Mouse (Mus musculus) midbrain, embryonic 11.5 days (tissue): ENCODE measurements at regions not wholly inside any gene's neighbourhood (a gene's known extent, or its start where the extent isn't known, plus 50 kb on each side); places are given as distances from the start of the nearest gene placed in this dataset.

ENCODE experiments used
- ATAC-seq: fragments of 200-750 bp; cut with Nextera tagmentation; 2 replicates; pipeline ENCODE4 v1.8.0; 2017; ENCODE audit warnings: moderate TSS enrichment, moderate library complexity; ENCODE audit not compliant: low FRiP score
- DNase-seq: peaks from one replicate; pipeline ENCODE4 v3.0.0; 2015; ENCODE audit warnings: low spot score; ENCODE audit errors: missing footprints
- H3K27ac ChIP-seq: fragments of 300-500 bp; sonication (generic); 2 replicates; pipeline ENCODE4 v1.5.1; 2014; ENCODE audit warnings: low read depth, low read length
- H3K27me3 ChIP-seq: fragments of 300-500 bp; sonication (generic); 2 replicates; pipeline ENCODE4 v1.6.1; 2014; ENCODE audit warnings: mild to moderate bottlenecking, low read length, moderate library complexity, mixed read lengths; ENCODE audit not compliant: control insufficient read depth, insufficient read depth
- H3K36me3 ChIP-seq: fragments of 300-500 bp; sonication (generic); 2 replicates; pipeline ENCODE4 v1.6.1; 2014; ENCODE audit warnings: mild to moderate bottlenecking, low read length, moderate library complexity, mixed read lengths; ENCODE audit not compliant: control insufficient read depth, insufficient read depth
- H3K4me1 ChIP-seq: fragments of 300-500 bp; sonication (generic); 2 replicates; pipeline ENCODE4 v1.6.1; 2014; ENCODE audit warnings: low read length; ENCODE audit not compliant: control insufficient read depth, insufficient read depth
- H3K4me2 ChIP-seq: fragments of 300-500 bp; sonication (generic); 2 replicates; pipeline ENCODE4 v1.6.1; 2014; ENCODE audit warnings: mild to moderate bottlenecking, moderate library complexity
- H3K4me3 ChIP-seq: fragments of 300-500 bp; sonication (generic); 2 replicates; pipeline ENCODE4 v1.5.1; 2014; ENCODE audit warnings: low read depth, low read length
- H3K9ac ChIP-seq: fragments of 300-500 bp; sonication (generic); 2 replicates; pipeline ENCODE4 v1.6.1; 2014; ENCODE audit warnings: low read length
- H3K9me3 ChIP-seq: fragments of 300-500 bp; sonication (generic); 2 replicates; pipeline ENCODE4 v1.6.1; 2016; ENCODE audit warnings: low read length; ENCODE audit not compliant: control insufficient read depth
- WGBS: fragments of 180-500 bp; shearing (Covaris S2); extraction: QIAGEN DNeasy Blood & Tissue Kit; methylation state at CpG from one replicate; pipeline ENCODE4 v1.1.7; 2014; 5-methylcytosine and 5-hydroxymethylcytosine counted together
- microRNA counts: library from miRNA; unstranded; fragments of <30 nt; microRNA quantifications from one replicate; lab custom pipeline; 2015
- microRNA-seq: library from miRNA; unstranded; fragments of <30 nt; microRNA quantifications from one replicate; pipeline ENCODE4, GENCODE M21; 2017

GRCm38 (mm10) chr6:31333228-31333922 is 65.2 kb upstream of the Mkln1 start:
- 72% methylated on average over 16 of the region's 16 CpGs for WGBS

GRCm38 (mm10) chr6:31334086-31334485 is 64.4 kb upstream of the Mkln1 start:
- H3K4me3 ChIP-seq: no peak overlapping the region
- H3K9ac ChIP-seq: no peak overlapping the region
- no peak for ATAC-seq
- no peaks in the 10 kb centered on the region for H3K9me3 ChIP-seq
- no peak for DNase-seq
- H3K27ac ChIP-seq: no peak overlapping the region
- H3K4me2 ChIP-seq: no peak overlapping the region
- peaks cover 5% of the 10 kb centered on the region for H3K4me1 ChIP-seq
- H3K27me3 ChIP-seq: no peaks in the 10 kb centered on the region
- 83% methylated on average over 4 of the region's 4 CpGs for WGBS
- H3K36me3 ChIP-seq: no peaks in the 10 kb centered on the region

More at GRCm38 (mm10) chr6:31333228-31333922, 65.2 kb upstream of the Mkln1 start:
- Histone ChIP-seq H3K4me1 (peaks cover 5% of the 10 kb centered on the region), H3K4me2 (no peak overlapping the region), H3K27me3 (no peaks in the 10 kb centered on the region), H3K4me3 (no peak overlapping the region), H3K36me3 (no peaks in the 10 kb centered on the region), H3K9me3 (no peaks in the 10 kb centered on the region), H3K9ac (no peak overlapping the region), H3K27ac (no peak overlapping the region)
- ATAC-seq (no peak), DNase-seq (peak; percentile 80)

- no peaks in the 10 kb centered on the region for H3K36me3 ChIP-seq
- H3K27ac ChIP-seq: no peak overlapping the region
- H3K4me1 ChIP-seq: no peaks in the 10 kb centered on the region
- DNase-seq (no peak), ATAC-seq (no peak)
- H3K4me3 ChIP-seq: no peak overlapping the region
- H3K9me3 ChIP-seq: no peaks in the 10 kb centered on the region
- H3K27me3 ChIP-seq: no peaks in the 10 kb centered on the region
- 66% methylated on average over 13 of the region's 13 CpGs for WGBS
- H3K9ac ChIP-seq: no peak overlapping the region
- H3K4me2 ChIP-seq: no peak overlapping the region
These were observed 59.2 kb upstream of the Mkln1 start for GRCm38 (mm10) chr6:31339122-31339947.

- Histone ChIP-seq H3K4me2 (no peak overlapping the region), H3K27ac (no peak overlapping the region), H3K4me3 (no peak overlapping the region), H3K36me3 (no peaks in the 10 kb centered on the region), H3K4me1 (no peaks in the 10 kb centered on the region), H3K9ac (no peak overlapping the region), H3K9me3 (no peaks in the 10 kb centered on the region), H3K27me3 (no peaks in the 10 kb centered on the region)
- 52% methylated on average over 1 of the region's 1 CpGs for WGBS
- ATAC-seq (no peak), DNase-seq (no peak)
These were observed 58.6 kb upstream of the Mkln1 start for GRCm38 (mm10) chr6:31339948-31340250.

GRCm38 (mm10) chr6:31345366-31346084 is 53.0 kb upstream of the Mkln1 start:
- H3K27ac ChIP-seq: 0 out of 2 replicates have a peak overlapping the region, but pooled peaks have one; percentile 21
- WGBS: 36% methylated on average over 10 of the region's 10 CpGs

GRCm38 (mm10) chr6:31348333-31348732 is 50.2 kb upstream of the Mkln1 start:
- Histone ChIP-seq H3K4me1 (peaks cover 6% of the 10 kb centered on the region; the same call in 1 of the 2 replicates), H3K4me3 (no peak overlapping the region), H3K27ac (no peak overlapping the region), H3K9ac (no peak overlapping the region), H3K9me3 (no peaks in the 10 kb centered on the region), H3K27me3 (no peaks in the 10 kb centered on the region), H3K4me2 (no peak overlapping the region), H3K36me3 (no peaks in the 10 kb centered on the region)
- WGBS: 98% methylated on average over 4 of the region's 4 CpGs
- DNase-seq (no peak), ATAC-seq (no peak)

More at GRCm38 (mm10) chr6:31345366-31346084, 53.0 kb upstream of the Mkln1 start:
- peak; percentile 77; the same call in 1 of the 2 replicates for ATAC-seq
- Histone ChIP-seq H3K36me3 (no peaks in the 10 kb centered on the region), H3K27me3 (no peaks in the 10 kb centered on the region), H3K4me1 (peaks cover 6% of the 10 kb centered on the region; the same call in 1 of the 2 replicates), H3K4me3 (no peak overlapping the region), H3K9ac (no peak overlapping the region), H3K4me2 (no peak overlapping the region), H3K9me3 (no peaks in the 10 kb centered on the region)
- DNase-seq: no peak

MicroRNAs in the stretch of these regions (microRNA counts, 519-probe panel; counts per million panel counts)
- microRNA mmu-miR-29a (lab: Ali Mortazavi, UCI): 3,675 counts per million, percentile 23 among the panel's probes with 10 or more counts

Small RNA genes in the stretch of these regions (microRNA-seq; reads per million reads assigned to microRNA genes)
- gene Mir29a (124 reads per million, percentile 56 among the genes with 10 or more reads in this experiment), gene Mir29b-1 (2.1 reads per million, percentile 4 among the genes with 10 or more reads in this experiment)
